Mouse (Mus musculus) limb, embryonic 14.5 days (tissue): ENCODE measurements at regions not wholly inside any gene's neighbourhood (a gene's known extent, or its start where the extent isn't known, plus 50 kb on each side); places are given as distances from the start of the nearest gene placed in this dataset.

Experiments
- ATAC-seq: fragments of 200-750 bp; cut with Nextera tagmentation; 2 replicates; pipeline ENCODE4 v1.8.0; 2017; ENCODE audit warnings: low read depth, moderate number of reproducible peaks, moderate TSS enrichment; ENCODE audit not compliant: low FRiP score
- DNase-seq: peaks from one replicate; pipeline ENCODE4 v3.0.0-alpha.2; 2015; ENCODE audit warnings: low spot score
- H3K27ac ChIP-seq: fragments of 300-500 bp; sonication (generic); replicated peaks from 2 replicates; pipeline ENCODE4 v1.5.1; 2014; ENCODE audit warnings: low read depth, mild to moderate bottlenecking, low read length, moderate library complexity, mixed read lengths
- H3K27me3 ChIP-seq: fragments of 300-500 bp; sonication (generic); 2 replicates; pipeline ENCODE4 v1.6.1; 2014; ENCODE audit warnings: low read length, mixed read lengths; ENCODE audit not compliant: control insufficient read depth, insufficient read depth
- H3K36me3 ChIP-seq: fragments of 300-500 bp; sonication (generic); 2 replicates; pipeline ENCODE4 v1.6.1; 2014; ENCODE audit warnings: mild to moderate bottlenecking, low read length, moderate library complexity, mixed read lengths; ENCODE audit not compliant: control insufficient read depth, insufficient read depth
- H3K4me1 ChIP-seq: fragments of 300-500 bp; sonication (generic); 2 replicates; pipeline ENCODE4 v1.6.1; 2014; ENCODE audit warnings: antibody characterized with exemption, low read length, mixed read lengths; ENCODE audit not compliant: control insufficient read depth, insufficient read depth
- H3K4me2 ChIP-seq: fragments of 300-500 bp; sonication (generic); replicated peaks from 2 replicates; pipeline ENCODE4 v1.6.1; 2014; ENCODE audit warnings: low read depth, mild to moderate bottlenecking, low read length, moderate library complexity; ENCODE audit not compliant: severe bottlenecking
- H3K4me3 ChIP-seq: fragments of 300-500 bp; sonication (generic); replicated peaks from 2 replicates; pipeline ENCODE4 v1.5.1; 2014; ENCODE audit warnings: low read length
- H3K9ac ChIP-seq: fragments of 300-500 bp; sonication (generic); 2 replicates; pipeline ENCODE4 v1.6.1; 2014; ENCODE audit warnings: mild to moderate bottlenecking, low read depth, low read length, moderate library complexity; ENCODE audit not compliant: severe bottlenecking
- H3K9me3 ChIP-seq: fragments of 300-500 bp; sonication (generic); 2 replicates; pipeline ENCODE4 v1.6.1; 2016; ENCODE audit warnings: low read length; ENCODE audit not compliant: control insufficient read depth
- POLR2A ChIP-seq: fragments of 200-500 bp; IDR thresholded peaks from 2 replicates; pipeline ENCODE4 v1.8.0; 2012; ENCODE audit warnings: inconsistent platforms, mild to moderate bottlenecking, moderate library complexity, borderline replicate concordance; ENCODE audit not compliant: insufficient read depth, insufficient read length; ENCODE audit errors: extremely low read depth
- WGBS: fragments of 180-500 bp; shearing (Covaris S2); extraction: QIAGEN DNeasy Blood & Tissue Kit; methylation state at CpG from one replicate; pipeline ENCODE4 v1.1.7; 2014; 5-methylcytosine and 5-hydroxymethylcytosine counted together

DNA sequence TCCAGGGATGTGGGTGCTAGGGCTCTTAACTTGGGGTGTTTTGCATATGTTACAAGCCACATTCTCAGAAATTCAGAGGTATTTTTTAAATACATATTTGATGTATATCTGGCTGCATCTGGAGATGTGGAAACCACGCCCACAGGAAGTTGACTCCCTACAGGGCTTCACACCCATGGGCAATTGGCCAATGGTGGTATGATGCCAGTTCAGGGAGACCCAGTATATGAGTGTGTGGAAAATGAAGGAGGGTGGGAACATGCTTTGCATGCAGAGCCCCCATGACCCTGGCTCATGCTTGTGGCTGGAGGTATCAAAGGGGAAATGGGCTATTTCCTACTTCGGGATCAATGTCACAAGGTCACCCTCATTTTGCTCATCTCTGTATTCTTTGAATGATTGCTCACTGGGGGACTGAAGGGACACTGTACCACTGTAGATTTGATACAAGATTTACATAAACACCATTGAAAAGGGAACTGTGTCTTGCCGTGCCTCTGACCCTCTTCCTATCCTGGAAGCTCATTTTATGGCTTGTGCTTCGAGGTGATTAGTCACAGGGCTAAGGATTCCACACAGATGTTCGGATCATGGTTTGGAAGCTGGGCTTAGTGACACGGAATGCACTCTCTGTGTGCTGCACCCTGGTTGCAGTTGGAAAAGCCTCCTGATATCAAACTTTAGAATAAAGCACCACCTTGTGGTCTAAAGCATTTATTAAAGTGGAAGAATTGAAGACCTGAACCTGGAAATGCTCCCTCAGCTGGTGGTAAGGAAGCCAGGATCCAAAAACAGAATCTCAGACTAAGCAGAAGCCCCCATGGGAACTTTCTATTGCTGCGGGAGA, 56.8 kb upstream of the Edn1 start:
- ATAC-seq (peak; percentile 65), DNase-seq (peak; percentile 84)
- peaks cover 5% of the 10 kb centered on the region; the same call in 1 of the 2 replicates for H3K4me1 ChIP-seq
- 44% methylated on average over 7 of the region's 7 CpGs for WGBS
- no peaks in the 10 kb centered on the region for H3K27me3 ChIP-seq
- no peak for TF ChIP-seq POLR2A
- H3K9ac ChIP-seq, result no peak overlapping the region
- H3K27ac ChIP-seq, result no peak overlapping the region
- no peaks in the 10 kb centered on the region for H3K36me3 ChIP-seq
- peaks cover 7% of the 10 kb centered on the region for H3K9me3 ChIP-seq
- H3K4me2 ChIP-seq, result no peak overlapping the region
- no peak overlapping the region for H3K4me3 ChIP-seq

DNA sequence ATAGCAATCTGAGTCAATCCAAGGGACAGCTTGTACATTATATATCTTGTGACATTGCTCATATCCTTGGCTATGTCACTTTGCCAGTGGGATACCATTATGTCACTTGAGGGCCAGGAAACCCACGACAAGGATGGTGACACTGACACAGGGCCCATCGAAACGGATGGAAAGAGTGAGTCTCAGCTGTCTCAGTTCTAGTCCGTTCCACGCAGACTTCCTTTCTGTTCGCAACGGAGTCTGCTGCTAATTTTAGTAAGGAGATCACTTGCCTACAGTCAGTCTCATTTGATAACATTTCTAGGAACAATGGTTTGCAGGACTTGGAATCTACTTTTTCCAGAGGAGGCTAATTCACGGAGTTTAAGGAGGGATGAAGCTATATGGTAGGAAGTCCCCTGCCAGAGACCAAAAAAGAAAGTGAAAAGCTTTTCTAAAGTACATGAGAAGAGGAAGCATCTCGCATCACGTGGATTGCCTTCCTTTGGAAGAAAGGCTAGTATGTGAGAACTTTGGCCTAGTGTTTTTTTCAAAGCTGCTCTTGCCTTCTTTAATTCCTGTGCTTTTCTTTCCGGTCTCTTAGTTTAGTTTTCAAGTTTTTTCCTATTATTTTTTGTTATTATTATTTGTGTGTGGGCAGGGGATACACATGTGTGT, 55.4 kb upstream of the Edn1 start:
- DNase-seq, result no peak
- no peak for ATAC-seq
- no peaks in the 10 kb centered on the region for H3K9me3 ChIP-seq
- no peaks in the 10 kb centered on the region for H3K36me3 ChIP-seq
- no peak for TF ChIP-seq POLR2A
- H3K4me3 ChIP-seq, result no peak overlapping the region
- 84% methylated on average over 11 of the region's 11 CpGs for WGBS
- no peak overlapping the region for H3K27ac ChIP-seq
- H3K4me1 ChIP-seq, result peaks cover 5% of the 10 kb centered on the region; the same call in 1 of the 2 replicates
- no peak overlapping the region for H3K4me2 ChIP-seq
- H3K27me3 ChIP-seq, result no peaks in the 10 kb centered on the region
- no peak overlapping the region for H3K9ac ChIP-seq
